ENCODE assay signal across 8 mouse cellular contexts in genomic region chr7:16944061-16944807, GRCm38 (mm10). TPM values are rescaled to one million over a fixed set of nuclear protein-coding genes. Genes with fewer than 3 reads are reported as not detected.
DNase-seq lines count a peak whose midpoint lies in the region; ATAC-seq lines count a peak whose summit lies in the region.

Gene Pnmal2 (plus strand): TSS chr7:16944682.

- peaks cover 72% of the 10 kb centered on the region for H3K4me1 ChIP-seq in hindbrain, embryonic 14.5 days (replicated peaks; ENCODE audit: control insufficient read depth, insufficient read depth, low read length)

- DNase-seq in Muller cell, postnatal 12 days (ENCODE audit: inconsistent ontology term) = peak; percentile 87
- peak; percentile 90 for DNase-seq in cerebellum, adult 8-10 months
- peak; percentile 82 to 91 for DNase-seq in frontal cortex, adult 2 months (ENCODE audit: extremely low spot score in 1 of 2, low spot score in 1 of 2)
- peak; percentile 94 for DNase-seq in hindbrain, embryonic 14.5 days (ENCODE audit: low spot score)
- DNase-seq in left cerebral cortex, adult 11 months (ENCODE audit: low spot score) = peak; percentile 83
- DNase-seq in lung, postnatal 14 days = peak; percentile 73
- peak; percentile 96 for DNase-seq in retina, postnatal 1 day
- peak; percentile 32 for DNase-seq in urinary bladder, postnatal 10 days (ENCODE audit: low spot score)

- peaks cover 8% of the 10 kb centered on the region for H3K36me3 ChIP-seq in hindbrain, embryonic 14.5 days (replicated peaks; ENCODE audit: control insufficient read depth, insufficient read depth)

- H3K9me3 ChIP-seq in hindbrain, embryonic 14.5 days (ENCODE audit: control insufficient read depth, low read length) = no peaks in the 10 kb centered on the region

- peak within 1 kb of the TSS; percentile 98 for H3K9ac ChIP-seq in hindbrain, embryonic 14.5 days

- H3K27me3 ChIP-seq in hindbrain, embryonic 14.5 days (ENCODE audit: control insufficient read depth, insufficient read depth, low read length) = 0 out of 2 replicates have a peak, but pooled peaks cover 5% of the 10 kb centered on the region

- H3K4me3 ChIP-seq in hindbrain, embryonic 14.5 days (replicated peaks; ENCODE audit: low read length) = peak within 1 kb of the TSS; percentile 90

- 6% methylated on average over 36 of the region's 36 CpGs for WGBS in hindbrain, embryonic 14.5 days

- H3K27ac ChIP-seq in hindbrain, embryonic 14.5 days = peak within 1 kb of the TSS; percentile 96

- peak within 1 kb of the TSS; percentile 96 for H3K4me2 ChIP-seq in hindbrain, embryonic 14.5 days (replicated peaks)

- peak; percentile 86 for ATAC-seq in hindbrain, embryonic 14.5 days (ENCODE audit: low FRiP score)

RNA-seq across cellular contexts. Expression of gene Pnmal2, which starts in this region (rescaled TPM):
- polyA plus RNA-seq in frontal cortex, adult 2 months (2012; rRNA removed) = 132 and 134 TPM in 2 replicates
- 96.1 and 96.4 TPM in 2 replicates for polyA plus RNA-seq in hindbrain, embryonic 14.5 days (2014; fragmentation: Nextera tagmentation; extraction: Ambion mirVana)

Comparison
In these comparisons a context has a peak if more than half of its experiments do, and no peak if none do; other contexts are left out.
1. Peak in every context shown above with its lines: DNase-seq, ATAC-seq, H3K4me3 ChIP-seq and H3K27ac ChIP-seq.
2. DNase-seq: peak in every context shown above with its lines; median percentile 96 in retina, postnatal 1 day; 94 in hindbrain, embryonic 14.5 days; 90 in cerebellum, adult 8-10 months; 87 in Muller cell, postnatal 12 days; 86 in frontal cortex, adult 2 months; 83 in left cerebral cortex, adult 11 months; 73 in lung, postnatal 14 days; 32 in urinary bladder, postnatal 10 days.